Mouse (Mus musculus) A20 (cell line): ENCODE data around the gene Cfap299.

Source experiments
- DNase-seq: peaks from one replicate; pipeline ENCODE4 v3.0.0-alpha.2; 2011; ENCODE audit warnings: low read depth, low spot score

Cfap299 gene

GRCm38 (mm10) chr5:98616902-98617301 is 287.8 kb downstream of the Cfap299 start:
- DNase-seq, result no peak

- DNase-seq, result no peak
These were observed 288.3 kb downstream of the Cfap299 start for GRCm38 (mm10) chr5:98617416-98617815.

- no peak for DNase-seq
These were observed 321.2 kb downstream of the Cfap299 start for GRCm38 (mm10) chr5:98650345-98650744.

GRCm38 (mm10) chr5:98651049-98651448 is 321.9 kb downstream of the Cfap299 start:
- DNase-seq, result no peak

- DNase-seq, result no peak
These were observed 359.1 kb downstream of the Cfap299 start for GRCm38 (mm10) chr5:98688254-98688653.

GRCm38 (mm10) chr5:98692070-98692469 is 363.0 kb downstream of the Cfap299 start:
- DNase-seq, result no peak

GRCm38 (mm10) chr5:98696336-98696735 is 367.2 kb downstream of the Cfap299 start:
- no peak for DNase-seq

GRCm38 (mm10) chr5:98703963-98704362 is 374.9 kb downstream of the Cfap299 start:
- DNase-seq, result no peak

GRCm38 (mm10) chr5:98706597-98706996 is 377.5 kb downstream of the Cfap299 start:
- DNase-seq, result no peak

GRCm38 (mm10) chr5:98715392-98715791 is 386.3 kb downstream of the Cfap299 start:
- no peak for DNase-seq

GRCm38 (mm10) chr5:98732157-98733009 is 403.3 kb downstream of the Cfap299 start:
- no peak for DNase-seq

- DNase-seq, result no peak
These were observed 403.9 kb downstream of the Cfap299 start for GRCm38 (mm10) chr5:98733010-98733399.

- DNase-seq, result no peak
These were observed 433.0 kb downstream of the Cfap299 start for GRCm38 (mm10) chr5:98761858-98762652.

GRCm38 (mm10) chr5:98778588-98778987 is 449.5 kb downstream of the Cfap299 start:
- no peak for DNase-seq

- DNase-seq, result no peak
These were observed 453.0 kb downstream of the Cfap299 start for GRCm38 (mm10) chr5:98782066-98782465.

GRCm38 (mm10) chr5:98787735-98788134 is 458.6 kb downstream of the Cfap299 start:
- no peak for DNase-seq

- DNase-seq, result no peak
These were observed 459.5 kb downstream of the Cfap299 start for GRCm38 (mm10) chr5:98788568-98788967.

- DNase-seq, result no peak
These were observed 461.9 kb downstream of the Cfap299 start for GRCm38 (mm10) chr5:98790894-98791607.

- DNase-seq, result no peak
These were observed 472.4 kb downstream of the Cfap299 start for GRCm38 (mm10) chr5:98801495-98801894.

- no peak for DNase-seq
These were observed 475.7 kb downstream of the Cfap299 start for GRCm38 (mm10) chr5:98804761-98805160.

- DNase-seq, result no peak
These were observed 477.4 kb downstream of the Cfap299 start for GRCm38 (mm10) chr5:98806492-98806891.

- DNase-seq, result no peak
These were observed 477.9 kb downstream of the Cfap299 start for GRCm38 (mm10) chr5:98807022-98807421.
